Mouse (Mus musculus): Measurements from ENCODE around the gene Cdh4. TPM values are rescaled to one million over a fixed set of nuclear protein-coding genes. Genes with fewer than 3 reads are reported as not detected.

The Cdh4 gene
- polyA plus RNA-seq, 1 experiment from 2014 or later = 1.1 TPM

- WGBS = 76% methylated on average over 16 of the region's 16 CpGs
- Histone ChIP-seq H3K9me3 (ENCODE audit: control insufficient read depth, low read length) (no peaks in the 10 kb centered on the region), H3K27ac (replicated peaks in 1 of 2; ENCODE audit: control insufficient read depth in 1 of 2, insufficient read depth in 1 of 2, low read depth in 2 of 2, low read length in 2 of 2) (no peak overlapping the region), H3K4me1 (ENCODE audit: control insufficient read depth in 2 of 2, insufficient read depth in 2 of 2, low read length in 2 of 2) (no peaks in the 10 kb centered on the region), H3K4me2 (ENCODE audit: low read length) (no peak overlapping the region), H3K9ac (ENCODE audit: low read length) (no peak overlapping the region), H3K27me3 (ENCODE audit: control insufficient read depth, insufficient read depth, low read length) (no peaks in the 10 kb centered on the region), H3K36me3 (ENCODE audit: control insufficient read depth, insufficient read depth, low read length) (no peaks in the 10 kb centered on the region), H3K4me3 (ENCODE audit: control insufficient read depth in 1 of 2, insufficient read depth in 1 of 2, low read depth in 1 of 2, low read length in 2 of 2) (no peak overlapping the region)
- ATAC-seq (ENCODE audit: insufficient number of reproducible peaks, insufficient read depth, low FRiP score, low read depth) = no peak
These were observed 68.2 kb downstream of the Cdh4 start for GRCm38 (mm10) chr2:179510439-179510838.

- Histone ChIP-seq H3K4me1 (ENCODE audit: control insufficient read depth in 2 of 2, insufficient read depth in 2 of 2, low read length in 2 of 2) (no peaks in the 10 kb centered on the region), H3K27ac (replicated peaks in 1 of 2; ENCODE audit: control insufficient read depth in 1 of 2, insufficient read depth in 1 of 2, low read depth in 2 of 2, low read length in 2 of 2) (no peak overlapping the region), H3K4me3 (ENCODE audit: control insufficient read depth in 1 of 2, insufficient read depth in 1 of 2, low read depth in 1 of 2, low read length in 2 of 2) (no peak overlapping the region), H3K4me2 (ENCODE audit: low read length) (no peak overlapping the region), H3K9ac (ENCODE audit: low read length) (no peak overlapping the region), H3K9me3 (ENCODE audit: control insufficient read depth, low read length) (no peaks in the 10 kb centered on the region), H3K27me3 (ENCODE audit: control insufficient read depth, insufficient read depth, low read length) (no peaks in the 10 kb centered on the region), H3K36me3 (ENCODE audit: control insufficient read depth, insufficient read depth, low read length) (no peaks in the 10 kb centered on the region)
- 85% methylated on average over 9 of the region's 9 CpGs for WGBS
- no peak for ATAC-seq (ENCODE audit: insufficient number of reproducible peaks, insufficient read depth, low FRiP score, low read depth)
These were observed 74.3 kb downstream of the Cdh4 start for GRCm38 (mm10) chr2:179516559-179516958.

GRCm38 (mm10) chr2:179518456-179519032 lies 76.3 kb downstream of the Cdh4 start:
- Histone ChIP-seq H3K36me3 (ENCODE audit: control insufficient read depth, insufficient read depth, low read length) (no peaks in the 10 kb centered on the region), H3K4me1 (ENCODE audit: control insufficient read depth in 2 of 2, insufficient read depth in 2 of 2, low read length in 2 of 2) (no peaks in the 10 kb centered on the region), H3K9me3 (ENCODE audit: control insufficient read depth, low read length) (no peaks in the 10 kb centered on the region), H3K27me3 (ENCODE audit: control insufficient read depth, insufficient read depth, low read length) (no peaks in the 10 kb centered on the region), H3K4me2 (ENCODE audit: low read length) (no peak overlapping the region), H3K27ac (replicated peaks in 1 of 2; ENCODE audit: control insufficient read depth in 1 of 2, insufficient read depth in 1 of 2, low read depth in 2 of 2, low read length in 2 of 2) (no peak overlapping the region), H3K9ac (ENCODE audit: low read length) (no peak overlapping the region), H3K4me3 (ENCODE audit: control insufficient read depth in 1 of 2, insufficient read depth in 1 of 2, low read depth in 1 of 2, low read length in 2 of 2) (no peak overlapping the region)
- 57% methylated on average over 14 of the region's 14 CpGs for WGBS
- ATAC-seq (ENCODE audit: insufficient number of reproducible peaks, insufficient read depth, low FRiP score, low read depth) = no peak

- H3K9ac ChIP-seq (ENCODE audit: low read length) = no peak overlapping the region
- no peaks in the 10 kb centered on the region for H3K9me3 ChIP-seq (ENCODE audit: control insufficient read depth, low read length)
- 86% methylated on average over 7 of the region's 7 CpGs for WGBS
- no peaks in the 10 kb centered on the region for H3K4me1 ChIP-seq (ENCODE audit: control insufficient read depth in 2 of 2, insufficient read depth in 2 of 2, low read length in 2 of 2)
- H3K4me2 ChIP-seq (ENCODE audit: low read length) = no peak overlapping the region
- no peak overlapping the region for H3K27ac ChIP-seq (replicated peaks in 1 of 2; ENCODE audit: control insufficient read depth in 1 of 2, insufficient read depth in 1 of 2, low read depth in 2 of 2, low read length in 2 of 2)
- no peak for ATAC-seq (ENCODE audit: insufficient number of reproducible peaks, insufficient read depth, low FRiP score, low read depth)
- H3K27me3 ChIP-seq (ENCODE audit: control insufficient read depth, insufficient read depth, low read length) = no peaks in the 10 kb centered on the region
- H3K36me3 ChIP-seq (ENCODE audit: control insufficient read depth, insufficient read depth, low read length) = no peaks in the 10 kb centered on the region
- H3K4me3 ChIP-seq (ENCODE audit: control insufficient read depth in 1 of 2, insufficient read depth in 1 of 2, low read depth in 1 of 2, low read length in 2 of 2) = no peak overlapping the region
These were observed 76.9 kb downstream of the Cdh4 start for GRCm38 (mm10) chr2:179519161-179519560.

- H3K27ac ChIP-seq (replicated peaks in 1 of 2; ENCODE audit: control insufficient read depth in 1 of 2, insufficient read depth in 1 of 2, low read depth in 2 of 2, low read length in 2 of 2) = no peak overlapping the region
- H3K4me1 ChIP-seq (ENCODE audit: control insufficient read depth in 2 of 2, insufficient read depth in 2 of 2, low read length in 2 of 2) = no peaks in the 10 kb centered on the region
- no peaks in the 10 kb centered on the region for H3K27me3 ChIP-seq (ENCODE audit: control insufficient read depth, insufficient read depth, low read length)
- ATAC-seq (ENCODE audit: insufficient number of reproducible peaks, insufficient read depth, low FRiP score, low read depth) = no peak
- H3K4me2 ChIP-seq (ENCODE audit: low read length) = no peak overlapping the region
- H3K9ac ChIP-seq (ENCODE audit: low read length) = no peak overlapping the region
- no peaks in the 10 kb centered on the region for H3K9me3 ChIP-seq (ENCODE audit: control insufficient read depth, low read length)
- 70% methylated on average over 7 of the region's 7 CpGs for WGBS
- H3K36me3 ChIP-seq (ENCODE audit: control insufficient read depth, insufficient read depth, low read length) = no peaks in the 10 kb centered on the region
- no peak overlapping the region for H3K4me3 ChIP-seq (ENCODE audit: control insufficient read depth in 1 of 2, insufficient read depth in 1 of 2, low read depth in 1 of 2, low read length in 2 of 2)
These were observed 77.7 kb downstream of the Cdh4 start for GRCm38 (mm10) chr2:179519931-179520330.

GRCm38 (mm10) chr2:179520941-179521340 lies 78.7 kb downstream of the Cdh4 start:
- Histone ChIP-seq H3K4me3 (ENCODE audit: control insufficient read depth in 1 of 2, insufficient read depth in 1 of 2, low read depth in 1 of 2, low read length in 2 of 2) (no peak overlapping the region), H3K9ac (ENCODE audit: low read length) (no peak overlapping the region), H3K9me3 (ENCODE audit: control insufficient read depth, low read length) (no peaks in the 10 kb centered on the region), H3K27me3 (ENCODE audit: control insufficient read depth, insufficient read depth, low read length) (no peaks in the 10 kb centered on the region), H3K27ac (replicated peaks in 1 of 2; ENCODE audit: control insufficient read depth in 1 of 2, insufficient read depth in 1 of 2, low read depth in 2 of 2, low read length in 2 of 2) (no peak overlapping the region), H3K4me2 (ENCODE audit: low read length) (no peak overlapping the region), H3K36me3 (ENCODE audit: control insufficient read depth, insufficient read depth, low read length) (no peaks in the 10 kb centered on the region), H3K4me1 (ENCODE audit: control insufficient read depth in 2 of 2, insufficient read depth in 2 of 2, low read length in 2 of 2) (no peaks in the 10 kb centered on the region)
- WGBS = 77% methylated on average over 6 of the region's 6 CpGs
- ATAC-seq (ENCODE audit: insufficient number of reproducible peaks, insufficient read depth, low FRiP score, low read depth) = no peak

- no peak overlapping the region for H3K4me2 ChIP-seq (ENCODE audit: low read length)
- no peaks in the 10 kb centered on the region for H3K9me3 ChIP-seq (ENCODE audit: control insufficient read depth, low read length)
- no peaks in the 10 kb centered on the region for H3K4me1 ChIP-seq (ENCODE audit: control insufficient read depth in 2 of 2, insufficient read depth in 2 of 2, low read length in 2 of 2)
- no peak overlapping the region for H3K9ac ChIP-seq (ENCODE audit: low read length)
- ATAC-seq (ENCODE audit: insufficient number of reproducible peaks, insufficient read depth, low FRiP score, low read depth) = no peak
- H3K4me3 ChIP-seq (ENCODE audit: control insufficient read depth in 1 of 2, insufficient read depth in 1 of 2, low read depth in 1 of 2, low read length in 2 of 2) = no peak overlapping the region
- no peaks in the 10 kb centered on the region for H3K27me3 ChIP-seq (ENCODE audit: control insufficient read depth, insufficient read depth, low read length)
- H3K27ac ChIP-seq (replicated peaks in 1 of 2; ENCODE audit: control insufficient read depth in 1 of 2, insufficient read depth in 1 of 2, low read depth in 2 of 2, low read length in 2 of 2) = no peak overlapping the region
- H3K36me3 ChIP-seq (ENCODE audit: control insufficient read depth, insufficient read depth, low read length) = no peaks in the 10 kb centered on the region
- 65% methylated on average over 5 of the region's 5 CpGs for WGBS
These were observed 79.2 kb downstream of the Cdh4 start for GRCm38 (mm10) chr2:179521444-179521843.

GRCm38 (mm10) chr2:179522141-179522540 lies 79.9 kb downstream of the Cdh4 start:
- Histone ChIP-seq H3K27me3 (ENCODE audit: control insufficient read depth, insufficient read depth, low read length) (no peaks in the 10 kb centered on the region), H3K4me1 (ENCODE audit: control insufficient read depth in 2 of 2, insufficient read depth in 2 of 2, low read length in 2 of 2) (no peaks in the 10 kb centered on the region), H3K27ac (replicated peaks in 1 of 2; ENCODE audit: control insufficient read depth in 1 of 2, insufficient read depth in 1 of 2, low read depth in 2 of 2, low read length in 2 of 2) (no peak overlapping the region), H3K4me3 (ENCODE audit: control insufficient read depth in 1 of 2, insufficient read depth in 1 of 2, low read depth in 1 of 2, low read length in 2 of 2) (no peak overlapping the region), H3K9ac (ENCODE audit: low read length) (no peak overlapping the region), H3K9me3 (ENCODE audit: control insufficient read depth, low read length) (no peaks in the 10 kb centered on the region), H3K36me3 (ENCODE audit: control insufficient read depth, insufficient read depth, low read length) (no peaks in the 10 kb centered on the region), H3K4me2 (ENCODE audit: low read length) (no peak overlapping the region)
- 30% methylated on average over 8 of the region's 8 CpGs for WGBS
- no peak for ATAC-seq (ENCODE audit: insufficient number of reproducible peaks, insufficient read depth, low FRiP score, low read depth)
